In genomic region chrX:109119829-109120826, GRCm38 (mm10) we compare ENCODE assay signal across 14 mouse cellular contexts. TPM values are rescaled to one million over a fixed set of nuclear protein-coding genes. Genes with fewer than 3 reads are reported as not detected.
A peak's percentile ranks its signal among the peaks of the same experiment; 100 is the strongest.
DNase-seq lines count a peak whose midpoint lies in the region; ATAC-seq lines count a peak whose summit lies in the region.
"Had no signal": no experiment of that assay in that cellular context is flagged by ENCODE, and none has a peak within 500 bp of the region (broad histone marks: within the 10 kb centered on the region; RNA-seq: fewer than 3 reads in every experiment).

No protein-coding gene starts in this region.

- DNase-seq in gastrocnemius, postnatal 10 days: peak; percentile 6
- DNase-seq in gastrocnemius, adult 18-20 months (ENCODE audit: low spot score): no peak
- DNase-seq in neural tube, embryonic 10.5 days (ENCODE audit: extremely low spot score, low spot score): no peak
- DNase-seq in induced T-regulatory cell, adult 2 months (ENCODE audit: low read depth): peak; percentile 56
- DNase-seq in midbrain, embryonic 14.5 days: no peak
- no peak for DNase-seq in embryo, embryonic 10.5 days (ENCODE audit: low spot score)
- no peak for DNase-seq in right cerebral cortex, postnatal 25 days
- DNase-seq: cerebellum, adult 8-10 months had no signal

- H3K9me3 ChIP-seq in neural tube, embryonic 14.5 days (ENCODE audit: control insufficient read depth, low read length): no peaks in the 10 kb centered on the region
- no peaks in the 10 kb centered on the region for H3K9me3 ChIP-seq in midbrain, embryonic 14.5 days (ENCODE audit: control insufficient read depth, low read length)
- H3K9me3 ChIP-seq: limb, embryonic 13.5 days; megakaryocyte, embryonic 14.5 days; neural tube, embryonic 12.5 days had no signal

- no peak overlapping the region for H3K4me2 ChIP-seq in neural tube, embryonic 14.5 days (ENCODE audit: low read depth, low read length)
- no peak overlapping the region for H3K4me2 ChIP-seq in midbrain, embryonic 14.5 days (ENCODE audit: low read length)
- H3K4me2 ChIP-seq: limb, embryonic 13.5 days; neural tube, embryonic 12.5 days had no signal

- no peaks in the 10 kb centered on the region for H3K27me3 ChIP-seq in neural tube, embryonic 14.5 days (ENCODE audit: control insufficient read depth, insufficient read depth, low read length)
- no peaks in the 10 kb centered on the region for H3K27me3 ChIP-seq in midbrain, embryonic 14.5 days (ENCODE audit: control insufficient read depth, insufficient read depth, low read length)
- H3K27me3 ChIP-seq: limb, embryonic 13.5 days; neural tube, embryonic 12.5 days had no signal

- H3K36me3 ChIP-seq in neural tube, embryonic 14.5 days (ENCODE audit: control insufficient read depth, insufficient read depth, low read length): no peaks in the 10 kb centered on the region
- no peaks in the 10 kb centered on the region for H3K36me3 ChIP-seq in midbrain, embryonic 14.5 days (ENCODE audit: control insufficient read depth, insufficient read depth, low read length)
- H3K36me3 ChIP-seq: limb, embryonic 13.5 days; neural tube, embryonic 12.5 days had no signal

- no peak overlapping the region for H3K4me3 ChIP-seq in neural tube, embryonic 14.5 days (ENCODE audit: low read depth, low read length)
- H3K4me3 ChIP-seq in midbrain, embryonic 14.5 days (replicated peaks; ENCODE audit: low read depth, low read length): no peak overlapping the region
- H3K4me3 ChIP-seq: erythroblast, embryonic 14.5 days; layer of hippocampus, adult 2 months; limb, embryonic 13.5 days; megakaryocyte, embryonic 14.5 days; neural tube, embryonic 12.5 days had no signal

- WGBS in neural tube, embryonic 14.5 days: 75% methylated on average over 14 of the region's 14 CpGs
- WGBS in midbrain, embryonic 14.5 days: 86% methylated on average over 14 of the region's 14 CpGs

- H3K9ac ChIP-seq in neural tube, embryonic 14.5 days (replicated peaks; ENCODE audit: low read depth, low read length): no peak overlapping the region
- no peak overlapping the region for H3K9ac ChIP-seq in midbrain, embryonic 14.5 days (replicated peaks; ENCODE audit: low read length)
- H3K9ac ChIP-seq: limb, embryonic 13.5 days; neural tube, embryonic 12.5 days had no signal

- no peak overlapping the region for H3K27ac ChIP-seq in neural tube, embryonic 14.5 days (ENCODE audit: low read depth, low read length)
- no peak overlapping the region for H3K27ac ChIP-seq in midbrain, embryonic 14.5 days (replicated peaks; ENCODE audit: low read depth, low read length)
- H3K27ac ChIP-seq: layer of hippocampus, adult 2 months; limb, embryonic 13.5 days; neural tube, embryonic 12.5 days had no signal

- no peaks in the 10 kb centered on the region for H3K4me1 ChIP-seq in neural tube, embryonic 14.5 days (ENCODE audit: control insufficient read depth, insufficient read depth, low read length)
- no peaks in the 10 kb centered on the region for H3K4me1 ChIP-seq in midbrain, embryonic 14.5 days (ENCODE audit: control insufficient read depth, insufficient read depth, low read length)
- H3K4me1 ChIP-seq: neural tube, embryonic 12.5 days had no signal

- 0 out of 2 replicates have a peak, but pooled peaks have one; percentile 21 for ATAC-seq in neural tube, embryonic 14.5 days (ENCODE audit: low read depth)
- ATAC-seq in midbrain, embryonic 14.5 days (ENCODE audit: low FRiP score, low TSS enrichment): no peak

RNA-seq across cellular contexts. Expression of gene Sh3bgrl, which starts 25.0 kb away (rescaled TPM):
- 10 to 100 TPM; 32.4 to 41.3 TPM for total RNA-seq in gastrocnemius, postnatal 10 days (2021)
- 1 to 10 TPM; 9.6 TPM for total RNA-seq in gastrocnemius, adult 18-20 months (2021)
- 210 and 227 TPM in 2 replicates for polyA plus RNA-seq in neural tube, embryonic 14.5 days (2014; fragmentation: Nextera tagmentation; extraction: Ambion mirVana)
- 180 and 198 TPM in 2 replicates for polyA plus RNA-seq in midbrain, embryonic 14.5 days (2014; fragmentation: Nextera tagmentation; extraction: Ambion mirVana)

Comparison
In these comparisons a context has a peak if more than half of its experiments do, and no peak if none do; other contexts are left out.
1. DNase-seq: peak in gastrocnemius, postnatal 10 days (single experiment) and induced T-regulatory cell, adult 2 months (single experiment); none in gastrocnemius, adult 18-20 months (single experiment), neural tube, embryonic 10.5 days (single experiment), midbrain, embryonic 14.5 days (single experiment), embryo, embryonic 10.5 days (single experiment) and right cerebral cortex, postnatal 25 days (single experiment).